Comparison of ENCODE assay signal across 8 mouse cellular contexts in genomic region chr3:156559826-156560471, GRCm38 (mm10). TPM values are rescaled to one million over a fixed set of nuclear protein-coding genes. Genes with fewer than 3 reads are reported as not detected.
DNase-seq lines count a peak whose midpoint lies in the region; ATAC-seq and TF ChIP-seq lines count a peak whose summit lies in the region.

No protein-coding gene starts in this region.

- WGBS in heart, embryonic 13.5 days, result 8% methylated on average over 19 of the region's 19 CpGs
- WGBS in neural tube, embryonic 15.5 days, result 1% methylated on average over 19 of the region's 19 CpGs

- peak overlapping the region; percentile 96 for H3K4me2 ChIP-seq in heart, embryonic 13.5 days
- peak overlapping the region; percentile 80 for H3K4me2 ChIP-seq in neural tube, embryonic 15.5 days

- no peaks in the 10 kb centered on the region for H3K36me3 ChIP-seq in heart, embryonic 13.5 days
- H3K36me3 ChIP-seq in neural tube, embryonic 15.5 days, result no peaks in the 10 kb centered on the region

- TF ChIP-seq POLR2A in cortical plate, adult 2 months (IDR thresholded peaks at IDR 0.05; ENCODE audit: extremely low read depth, insufficient read depth, low read length), result no peak

- H3K27me3 ChIP-seq in heart, embryonic 13.5 days (replicated peaks), result peaks cover 64% of the 10 kb centered on the region
- H3K27me3 ChIP-seq in neural tube, embryonic 15.5 days (replicated peaks), result no peaks in the 10 kb centered on the region

- peaks cover 18% of the 10 kb centered on the region for H3K4me1 ChIP-seq in heart, embryonic 13.5 days
- H3K4me1 ChIP-seq in cortical plate, adult 2 months (ENCODE audit: control insufficient read depth, insufficient read depth, low read length), result peaks cover 2% of the 10 kb centered on the region
- peaks cover 27% of the 10 kb centered on the region for H3K4me1 ChIP-seq in neural tube, embryonic 15.5 days

- no peaks in the 10 kb centered on the region for H3K9me3 ChIP-seq in heart, embryonic 13.5 days
- H3K9me3 ChIP-seq in neural tube, embryonic 15.5 days (replicated peaks), result no peaks in the 10 kb centered on the region

- no peak for TF ChIP-seq CTCF in cortical plate, adult 2 months (IDR thresholded peaks at IDR 0.05; ENCODE audit: extremely low read depth, insufficient read depth, low read length)

- DNase-seq in heart, postnatal 4 days, result no peak
- DNase-seq in heart, postnatal 14 days, result peak; percentile 4 to 5
- DNase-seq in left cerebral cortex, postnatal 10 days (ENCODE audit: extremely low spot score in 1 of 2, low spot score in 2 of 2), result peak; percentile 34 to 36
- DNase-seq in T-cell, adult 2 months (ENCODE audit: low spot score), result no peak
- no peak for DNase-seq in thymus, postnatal 36 days

- peak overlapping the region; percentile 76; the same call in 1 of the 2 replicates for H3K9ac ChIP-seq in heart, embryonic 13.5 days
- peak overlapping the region; percentile 61 for H3K9ac ChIP-seq in neural tube, embryonic 15.5 days (replicated peaks)

- ATAC-seq in heart, embryonic 13.5 days (ENCODE audit: extremely low read depth, insufficient number of reproducible peaks, low FRiP score, low TSS enrichment), result no peak
- ATAC-seq in neural tube, embryonic 15.5 days (ENCODE audit: low FRiP score), result peak; percentile 29; the same call in 1 of the 2 replicates

- H3K4me3 ChIP-seq in heart, embryonic 13.5 days, result peak overlapping the region; percentile 71
- H3K4me3 ChIP-seq in cortical plate, adult 2 months (ENCODE audit: insufficient read depth, low read length), result peak overlapping the region; percentile 53
- peak overlapping the region; percentile 72 for H3K4me3 ChIP-seq in neural tube, embryonic 15.5 days (replicated peaks)

- no peak overlapping the region for H3K27ac ChIP-seq in heart, embryonic 13.5 days (replicated peaks)
- H3K27ac ChIP-seq in cortical plate, adult 2 months (ENCODE audit: insufficient read depth, low read length), result peak overlapping the region; percentile 53
- H3K27ac ChIP-seq in neural tube, embryonic 15.5 days (replicated peaks), result peak overlapping the region; percentile 97

- intact Hi-C loops in heart, postnatal 14 days (cut with DNase I), result no loop called here
- intact Hi-C loops in left cerebral cortex, postnatal 10 days (cut with DNase I), result loop anchor here (5.0 to 10.0 kb wide), 8 partner anchors 235 to 1908 kb away; no protein-coding TSS in a partner anchor

RNA-seq across cellular contexts. Expression of gene Negr1, which starts 1.6 kb away (rescaled TPM):
- polyA plus RNA-seq in heart, embryonic 13.5 days (2015; fragmentation: Nextera tagmentation; extraction: Ambion mirVana), result 1.7 TPM in 2 replicates
- 1 to 10 TPM in 1 of 2 experiments, under 1 TPM in 1; 0.61 to 1.4 TPM for total RNA-seq in heart, postnatal 4 days (2021)
- 86.0 and 93.8 TPM in 2 replicates for polyA plus RNA-seq in cortical plate, adult 2 months (2012; rRNA removed)
- total RNA-seq in heart, postnatal 14 days (2021), result 1 to 10 TPM; 1.5 to 3.4 TPM
- 100 to 1,000 TPM; 284 to 293 TPM for total RNA-seq in left cerebral cortex, postnatal 10 days (2021)
- polyA plus RNA-seq in neural tube, embryonic 15.5 days (2015; fragmentation: Nextera tagmentation; extraction: Ambion mirVana), result 36.6 and 48.6 TPM in 2 replicates

Comparison
In these comparisons a context has a peak if more than half of its experiments do, and no peak if none do; other contexts are left out.
1. DNase-seq: peak in heart, postnatal 14 days (2 of 2) and left cerebral cortex, postnatal 10 days (2 of 2); none in heart, postnatal 4 days (single experiment), T-cell, adult 2 months (single experiment) and thymus, postnatal 36 days (0 of 2).
2. RNA of gene Negr1, which starts 1.6 kb away (total RNA-seq): 284 to 293 TPM in left cerebral cortex, postnatal 10 days; 1.5 to 3.4 TPM in heart, postnatal 14 days and 0.61 to 1.4 TPM in heart, postnatal 4 days; every median in the first group is over 10 times any median in the second.
3. Peak in every context shown above with its lines, with median percentiles within 50 percentile points of each other: H3K4me3 ChIP-seq.